Mouse (Mus musculus) spleen, postnatal 36 days (tissue): ENCODE data around the gene Bloc1s6.
A peak's percentile ranks its signal among the peaks of the same experiment; 100 is the strongest.

ENCODE experiments used
- DNase-seq, 2 experiments: peaks; one replicate each; pipeline ENCODE4 v3.0.0; 2022; ENCODE audit warnings: low spot score in 2 of 2, mixed read lengths in 1 of 2

Bloc1s6 gene

DNA sequence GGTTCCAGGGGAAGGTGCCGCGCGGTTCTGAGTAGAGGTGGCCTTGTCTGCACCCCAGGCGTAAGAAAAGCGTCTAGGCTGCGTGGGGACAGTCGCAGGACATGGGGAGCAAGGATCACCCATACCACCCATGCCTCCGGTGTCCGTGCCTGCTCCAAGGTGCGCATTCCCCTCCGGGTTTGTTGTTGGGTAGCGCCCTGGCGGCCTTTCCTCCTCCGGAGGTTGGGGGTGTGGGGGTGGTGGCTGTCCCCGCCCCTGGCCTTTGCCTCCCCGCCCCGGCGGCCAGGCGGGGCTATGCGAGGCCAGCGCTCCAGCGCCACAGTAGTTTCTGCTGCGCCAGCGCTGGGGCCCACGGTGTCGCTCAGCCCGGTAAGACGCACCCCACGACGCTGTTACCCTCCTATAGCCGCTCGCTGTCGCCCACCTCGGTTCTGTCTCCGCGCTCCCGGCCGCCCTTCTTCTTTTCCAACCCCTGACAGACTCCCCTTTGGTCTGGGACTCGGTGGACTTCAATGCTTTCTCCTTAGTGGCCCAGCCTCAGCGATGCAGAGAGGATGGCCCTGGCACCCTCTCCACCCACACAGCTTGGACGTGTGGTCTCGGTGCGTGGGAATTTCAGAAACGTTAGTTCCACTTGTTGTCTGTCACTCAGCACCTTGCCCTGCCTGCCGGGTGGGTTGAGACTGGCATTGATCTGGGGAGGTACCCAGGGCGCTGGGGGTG, 26.9 kb downstream of the Bloc1s6 start, which contains the start of gene Sqor:
TSS of gene Sqor (plus strand) at position 167 of the 723 bp plus-strand sequence.
- peak; percentile 38 to 39 for DNase-seq

DNA sequence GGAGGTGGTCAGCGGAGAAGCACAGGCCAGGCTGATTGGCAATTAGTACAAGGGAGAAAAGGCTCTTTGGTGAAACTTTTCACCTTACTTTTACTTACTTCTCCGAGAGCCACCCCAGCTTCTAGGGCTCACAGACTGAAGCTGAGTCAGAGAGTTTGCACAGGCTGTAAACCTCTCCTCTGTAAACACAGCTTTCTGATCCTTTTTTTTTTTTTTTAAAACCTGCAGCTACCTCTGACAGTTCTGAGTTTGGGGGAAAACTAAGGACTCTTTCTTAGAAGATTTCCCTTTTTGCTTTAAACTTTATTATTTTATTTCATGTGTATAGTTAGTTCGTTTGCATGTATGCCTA, 27.5 kb downstream of the Bloc1s6 start:
- no peak for DNase-seq

DNA sequence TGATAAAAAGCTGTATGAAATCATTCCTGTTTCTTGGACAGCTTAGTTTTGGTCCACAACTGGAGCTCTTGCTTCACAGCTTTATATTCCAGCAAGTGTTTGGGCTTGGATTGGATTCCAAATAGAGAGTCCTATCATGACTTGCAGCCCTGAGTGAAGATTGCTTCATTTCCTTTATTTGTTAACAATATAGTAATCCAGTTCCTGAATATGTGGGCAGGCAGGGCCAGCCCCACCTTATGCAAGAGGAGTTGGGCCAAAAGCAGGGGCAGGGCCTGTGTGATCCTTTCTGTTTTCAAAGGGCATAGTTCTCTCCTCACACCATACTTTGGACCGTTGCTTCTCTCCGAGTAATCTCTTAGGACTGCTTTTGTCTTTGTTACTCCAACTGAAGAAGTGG, 32.7 kb downstream of the Bloc1s6 start:
- peak in 1 of 2 experiments; percentile 19 for DNase-seq

DNA sequence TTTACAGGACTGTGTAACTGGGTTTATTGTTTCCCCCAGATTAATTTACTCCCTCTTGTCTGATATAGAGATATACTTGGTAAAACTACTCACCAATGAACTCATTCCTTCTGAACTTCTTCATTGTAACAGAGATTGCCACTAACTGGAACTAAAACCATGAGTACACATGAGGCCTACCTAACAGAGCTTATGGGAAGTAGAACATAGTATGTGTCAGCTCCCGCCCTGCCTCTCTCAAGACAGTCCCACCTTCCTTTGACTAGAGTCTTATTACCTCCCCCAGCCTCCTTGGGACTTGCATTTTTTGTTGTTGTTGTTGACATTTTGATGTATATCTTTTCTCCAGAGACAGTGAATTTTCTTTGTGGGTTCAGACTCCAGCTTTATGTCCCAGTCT, 34.6 kb downstream of the Bloc1s6 start:
- DNase-seq: no peak

DNA sequence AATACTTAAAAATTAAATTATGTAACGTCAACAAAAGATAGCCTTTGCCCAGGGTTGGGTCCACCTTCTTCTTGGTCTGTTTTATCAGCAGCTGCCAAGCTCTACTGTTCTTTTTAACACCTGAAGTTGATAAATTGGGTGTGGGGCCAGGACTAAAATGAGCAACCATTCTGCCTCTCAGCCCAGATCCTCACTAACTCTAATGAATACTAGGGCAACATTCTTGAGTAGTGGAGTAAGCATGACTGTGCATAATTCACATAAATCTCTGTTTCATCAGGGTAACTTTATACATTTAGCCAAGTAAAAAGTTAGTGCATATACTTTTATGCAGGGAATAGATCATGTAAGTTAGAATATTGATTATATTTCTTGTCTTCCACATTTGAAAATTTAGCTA, 37.2 kb downstream of the Bloc1s6 start:
- no peak for DNase-seq

DNA sequence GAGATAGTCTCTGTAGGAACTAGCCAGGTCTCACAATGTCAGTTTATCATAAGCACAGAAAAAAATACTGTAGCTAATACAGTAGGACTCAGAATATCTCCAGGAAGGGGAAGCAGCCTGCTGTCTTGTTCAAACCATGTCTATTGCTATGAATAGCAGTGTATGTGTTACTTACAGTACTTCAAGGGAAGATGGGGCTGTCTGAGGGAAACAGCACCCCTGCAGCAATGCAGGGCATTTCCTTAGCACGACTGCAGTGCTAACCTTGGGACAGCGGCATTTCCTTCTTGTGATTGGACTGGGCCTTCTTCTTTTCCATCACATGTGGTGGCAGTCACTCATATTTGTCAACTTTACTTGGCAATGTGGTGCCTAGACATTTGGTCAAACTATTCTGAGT, 38.5 kb downstream of the Bloc1s6 start:
- DNase-seq: no peak

DNA sequence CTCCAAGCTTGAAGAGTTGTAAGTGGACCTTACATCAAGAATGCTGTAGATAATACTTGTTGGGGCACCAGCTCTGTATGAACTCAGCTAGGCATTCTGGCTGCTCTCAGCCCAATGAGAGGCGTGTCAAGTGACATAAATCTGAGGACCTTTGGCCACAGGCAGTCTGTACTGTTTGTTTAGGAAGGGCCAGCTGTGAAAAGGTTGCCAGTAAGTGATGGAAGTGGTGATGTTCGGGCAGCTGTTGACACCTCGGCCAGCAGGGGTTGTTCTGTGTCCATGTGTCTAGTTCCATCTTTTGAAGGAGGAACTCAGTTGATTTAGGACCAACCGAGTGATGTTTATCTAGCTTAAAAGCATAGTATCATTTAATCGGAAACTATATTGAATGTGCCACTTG, 41.7 kb downstream of the Bloc1s6 start:
- no peak for DNase-seq

DNA sequence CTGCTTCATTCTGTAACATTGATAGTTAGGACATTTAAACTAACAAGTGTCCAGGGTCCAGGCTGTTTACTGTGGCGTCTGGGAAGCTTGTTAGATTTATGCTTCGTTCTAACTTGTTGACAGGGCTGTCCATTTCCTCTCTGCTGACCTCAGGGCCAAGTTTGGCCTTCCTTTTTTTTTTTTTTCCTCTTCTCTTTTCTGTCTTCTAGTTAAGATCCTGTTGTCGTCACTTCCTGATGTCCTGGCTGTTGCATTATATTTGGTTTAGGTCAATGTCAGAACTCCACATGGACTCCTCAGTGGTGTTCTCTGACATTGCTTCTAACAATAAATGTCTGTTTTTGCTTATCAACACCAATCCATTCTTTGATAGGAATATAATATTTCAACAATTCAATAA, 42.1 kb downstream of the Bloc1s6 start:
- DNase-seq: no peak

DNA sequence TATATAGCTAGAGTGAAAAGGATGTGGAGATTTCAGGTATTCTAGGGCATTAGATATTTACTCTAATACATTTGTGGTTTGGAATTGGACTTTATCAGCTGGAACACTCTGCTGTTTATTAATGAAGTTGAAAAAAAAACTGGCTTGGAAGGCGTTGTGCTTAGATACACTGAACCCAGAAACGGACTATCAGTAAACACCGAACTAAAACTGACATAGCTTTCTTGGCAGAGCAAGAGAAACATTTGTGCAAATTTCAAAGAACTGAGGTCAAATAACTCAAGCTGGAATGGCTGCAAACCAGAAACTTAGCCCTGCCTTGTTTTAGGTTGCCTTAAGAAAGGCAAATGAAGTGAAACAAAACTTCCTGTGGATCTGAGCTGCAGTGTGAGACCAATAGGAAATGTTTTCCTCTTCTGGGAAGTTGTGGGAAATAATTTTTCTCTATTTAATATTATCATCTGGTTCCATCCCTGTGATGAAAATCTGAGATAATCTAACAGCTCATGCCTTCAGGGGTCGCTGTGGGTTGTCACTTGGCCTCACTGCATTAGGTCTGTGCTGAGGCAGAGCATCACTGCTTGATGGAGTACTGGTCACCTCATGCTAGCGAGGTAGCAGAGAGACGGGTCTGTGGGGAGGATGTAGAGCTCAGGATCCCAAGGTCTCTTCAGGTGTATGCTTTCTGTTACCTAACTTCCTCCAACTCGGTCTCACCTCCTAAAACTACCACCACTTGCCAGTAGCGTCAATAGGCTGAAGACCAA, 43.5 kb downstream of the Bloc1s6 start:
- no peak for DNase-seq

DNA sequence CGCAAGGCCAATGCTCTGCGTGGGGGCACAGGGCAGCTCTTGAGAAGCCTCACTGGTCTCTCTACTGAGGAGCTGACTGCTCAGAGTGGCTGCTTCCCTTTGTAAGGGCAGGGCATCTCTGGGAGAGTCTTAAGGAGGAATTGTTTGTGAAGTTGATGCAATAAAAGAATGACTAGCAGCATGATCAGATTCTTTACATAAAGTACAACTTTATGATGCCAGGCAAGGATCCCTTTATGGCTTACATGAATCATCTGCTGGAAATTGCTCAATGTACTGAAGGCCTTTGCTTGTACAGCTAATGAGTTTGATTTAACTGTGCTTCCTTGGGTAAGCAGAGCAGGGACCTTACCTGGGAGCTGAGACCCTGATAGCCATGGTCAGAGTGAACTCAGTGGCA, 45.4 kb downstream of the Bloc1s6 start:
- no peak for DNase-seq

DNA sequence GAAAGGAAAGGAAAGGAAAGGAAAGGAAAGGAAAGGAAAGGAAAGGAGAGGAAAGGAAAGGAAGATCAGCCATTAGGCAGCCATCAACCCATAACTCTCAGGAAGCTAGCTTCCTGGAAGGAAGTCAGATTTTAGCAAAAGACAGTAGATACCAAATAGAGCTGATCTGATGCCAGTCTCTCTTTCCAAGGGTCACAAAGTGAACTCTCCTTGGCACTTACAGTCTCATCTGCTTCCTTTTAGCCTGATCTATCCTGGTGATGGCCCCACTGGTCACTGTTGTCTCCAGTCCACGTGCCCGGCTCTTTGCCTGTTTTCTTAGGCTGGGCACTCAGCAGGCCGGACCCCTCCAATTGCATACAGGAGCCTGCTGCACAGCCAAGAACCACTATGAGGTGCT, 46.4 kb downstream of the Bloc1s6 start:
- no peak for DNase-seq

DNA sequence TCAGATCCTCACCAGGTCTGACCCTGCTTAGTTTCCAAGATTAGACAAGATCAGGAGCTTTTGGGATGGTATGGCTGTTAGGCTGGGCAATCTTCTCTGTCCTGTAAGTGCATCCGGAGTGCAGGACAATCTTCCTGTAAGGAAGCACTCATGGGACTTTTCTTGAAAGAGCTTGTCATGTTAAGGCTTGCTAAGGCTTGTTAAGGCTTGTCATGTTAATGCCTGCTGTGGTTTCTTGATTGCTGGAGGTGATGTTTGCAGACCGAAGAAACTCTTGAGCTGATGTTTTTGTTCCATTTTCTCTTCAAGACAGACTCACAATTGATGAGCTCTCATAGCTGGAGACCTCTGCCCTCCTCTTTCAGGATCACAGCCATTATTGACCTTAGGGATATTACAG, 47.9 kb downstream of the Bloc1s6 start:
- no peak for DNase-seq

DNA sequence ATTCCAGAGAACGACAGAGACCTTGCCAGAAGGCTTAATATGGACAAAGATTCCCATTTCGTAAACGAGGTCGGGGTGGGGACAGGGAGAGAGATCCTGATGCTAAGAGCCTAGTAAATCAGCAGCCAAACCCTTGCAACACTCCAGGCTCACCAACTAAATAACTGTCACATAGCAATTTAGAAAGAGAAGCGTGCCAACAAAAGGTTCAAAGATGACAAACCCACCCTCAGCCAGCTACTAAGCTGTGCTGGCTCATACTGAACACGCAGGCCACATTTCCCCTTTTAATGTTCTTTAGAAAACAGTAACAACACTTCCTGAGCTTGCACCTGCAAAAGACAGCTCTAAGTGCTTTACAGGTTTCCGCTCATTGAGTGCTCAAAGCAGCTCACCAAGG, 51.0 kb downstream of the Bloc1s6 start:
- no peak for DNase-seq

DNA sequence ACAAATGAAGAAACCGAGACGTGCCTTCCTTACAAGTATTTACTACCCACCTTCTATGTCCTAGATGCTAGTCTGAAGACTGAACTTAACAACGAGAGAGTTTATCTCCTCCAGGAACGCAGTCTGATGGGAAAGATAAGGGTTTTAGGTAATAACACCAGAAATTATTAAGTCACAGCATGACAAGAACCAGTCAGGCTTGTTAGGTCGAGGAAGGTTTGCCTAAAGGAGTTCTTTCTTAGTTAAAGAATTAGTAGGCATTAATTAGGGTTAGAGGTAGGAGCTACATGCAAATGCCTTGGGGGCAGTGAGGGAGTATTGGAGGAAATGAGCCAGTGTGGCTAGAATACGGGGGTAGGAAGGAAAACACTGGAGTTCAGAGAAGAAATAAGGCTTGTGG, 51.4 kb downstream of the Bloc1s6 start:
- no peak for DNase-seq
